Mouse (Mus musculus) macrophage (primary cell): ENCODE data around the gene Pgpep1. TPM values are rescaled to one million over a fixed set of nuclear protein-coding genes. Genes with fewer than 3 reads are reported as not detected.
A peak's percentile ranks its signal among the peaks of the same experiment; 100 is the strongest.

ENCODE experiments used
- H3K27ac ChIP-seq: fragments of 350-480 bp; formaldehyde crosslinking; 2 replicates; pipeline ENCODE4 v1.9.0; 2021
- H3K36me3 ChIP-seq: fragments of 350-480 bp; formaldehyde crosslinking; 2 replicates; pipeline ENCODE4 v1.9.0; 2021; ENCODE audit errors: inconsistent target
- H3K4me3 ChIP-seq: fragments of 350-480 bp; formaldehyde crosslinking; 2 replicates; pipeline ENCODE4 v1.9.0; 2021; ENCODE audit errors: inconsistent target
- H3K79me2 ChIP-seq: fragments of 350-480 bp; formaldehyde crosslinking; 2 replicates; pipeline ENCODE4 v1.9.0; 2021; ENCODE audit errors: inconsistent target
- WGBS: methylation state at CpG from one replicate; pipeline ENCODE4 v1.1.7; 2026; ENCODE audit warnings: inconsistent platforms; ENCODE audit not compliant: missing documents; 5-methylcytosine and 5-hydroxymethylcytosine counted together
- polyA plus RNA-seq: library from polyadenylated mRNA; stranded (reverse); fragments of 250-400 nt; gene quantifications from 3 replicates; pipeline ENCODE4 v1.2.4, GENCODE M21; 2018; ENCODE audit warnings: inconsistent platforms

Gene Pgpep1
- polyA plus RNA-seq, 1 experiment from 2014 or later, result 57.8 TPM

DNA sequence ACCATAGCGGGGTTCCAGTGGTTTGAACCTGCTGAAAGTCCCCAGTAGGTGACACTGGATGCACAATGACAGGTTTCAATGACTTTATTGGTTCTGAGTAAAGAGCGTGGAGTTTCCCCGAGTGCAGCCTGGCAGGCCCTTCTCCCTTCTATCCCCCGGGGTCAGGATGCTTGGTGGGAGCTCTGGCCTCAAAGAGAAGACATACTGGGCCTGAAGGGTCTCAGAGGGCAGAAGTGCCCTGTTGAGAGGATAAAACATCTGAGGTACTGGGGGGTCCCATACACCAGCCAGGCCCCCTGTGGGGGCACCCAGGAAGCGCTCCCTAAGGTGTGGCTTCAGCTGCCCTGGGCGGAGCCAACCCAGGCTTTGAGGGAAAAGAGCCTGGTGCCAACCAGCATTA is 13.8 kb downstream of the Pgpep1 start:
- 85% methylated on average over 4 of the region's 6 CpGs for WGBS

DNA sequence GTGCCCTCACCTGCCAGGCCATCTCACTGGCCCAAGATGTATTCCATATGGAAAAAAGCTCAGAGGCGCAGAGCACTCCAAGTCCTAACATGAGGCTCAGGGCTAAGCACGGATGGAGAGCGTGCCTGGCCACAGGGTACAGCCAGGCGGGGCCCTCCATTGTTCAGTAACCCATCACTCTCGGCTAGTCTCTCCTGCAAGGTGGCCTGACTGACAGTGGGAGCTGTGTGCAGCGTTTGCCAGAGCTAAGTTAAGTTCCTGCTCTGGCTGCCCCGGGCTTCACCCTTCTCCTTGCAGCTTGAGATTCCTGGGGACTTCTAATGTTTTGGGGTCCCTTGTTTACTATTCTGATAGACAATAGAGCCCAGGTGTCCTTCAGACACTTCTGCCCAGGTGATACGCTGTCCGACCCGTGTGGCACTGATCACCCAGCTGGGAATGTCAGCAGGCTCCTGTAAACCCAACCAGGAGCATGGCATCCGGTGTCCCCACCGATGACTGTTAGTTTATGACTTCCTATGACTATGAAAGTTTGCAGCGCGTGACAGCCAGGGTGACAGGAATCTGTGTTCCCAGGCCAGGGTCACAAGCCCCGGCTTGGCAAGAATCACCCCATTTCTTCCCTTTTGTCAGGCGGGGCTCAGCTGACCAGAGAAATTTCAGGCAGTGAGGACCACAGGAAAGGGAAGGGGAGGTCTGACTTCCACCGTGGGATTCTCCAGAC is 14.5 kb downstream of the Pgpep1 start:
- H3K27ac ChIP-seq, result peak overlapping the region; percentile 98
- 24% methylated on average over 17 of the region's 17 CpGs for WGBS
- no peaks in the 10 kb centered on the region; the same call in 1 of the 2 replicates for H3K36me3 ChIP-seq
- H3K79me2 ChIP-seq, result peaks cover 4% of the 10 kb centered on the region; the same call in 1 of the 2 replicates
- H3K4me3 ChIP-seq, result no peak overlapping the region

More for the DNA sequence above, 13.8 kb downstream of the Pgpep1 start:
- no peaks in the 10 kb centered on the region; the same call in 1 of the 2 replicates for H3K36me3 ChIP-seq
- no peak overlapping the region for H3K4me3 ChIP-seq
- peak overlapping the region; percentile 98 for H3K27ac ChIP-seq
- H3K79me2 ChIP-seq, result peaks cover 4% of the 10 kb centered on the region; the same call in 1 of the 2 replicates

DNA sequence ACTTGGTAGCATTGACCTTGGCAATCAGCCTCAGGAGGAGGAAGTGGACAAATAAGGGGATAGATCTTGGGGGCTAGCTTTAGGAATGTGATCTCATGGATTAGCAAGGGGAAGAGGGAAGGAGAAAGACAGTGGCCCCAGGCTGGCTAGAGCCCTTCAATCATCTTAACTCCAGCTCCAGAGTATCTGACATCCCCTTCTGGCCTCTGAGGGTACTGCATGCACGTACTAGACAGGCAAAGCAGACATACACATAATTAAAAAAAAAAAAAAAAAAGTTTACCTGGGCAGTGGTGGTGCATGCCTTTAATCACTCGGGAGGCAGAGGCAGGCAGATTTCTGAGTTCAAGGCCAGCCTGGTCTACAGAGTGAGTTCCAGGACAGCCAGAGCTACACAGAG is 16.1 kb downstream of the Pgpep1 start:
- H3K79me2 ChIP-seq, result no peaks in the 10 kb centered on the region; the same call in 1 of the 2 replicates
- WGBS, result 94% methylated on average over 2 of the region's 2 CpGs
- peak overlapping the region; percentile 98 for H3K27ac ChIP-seq
- H3K36me3 ChIP-seq, result no peaks in the 10 kb centered on the region
- H3K4me3 ChIP-seq, result no peak overlapping the region

DNA sequence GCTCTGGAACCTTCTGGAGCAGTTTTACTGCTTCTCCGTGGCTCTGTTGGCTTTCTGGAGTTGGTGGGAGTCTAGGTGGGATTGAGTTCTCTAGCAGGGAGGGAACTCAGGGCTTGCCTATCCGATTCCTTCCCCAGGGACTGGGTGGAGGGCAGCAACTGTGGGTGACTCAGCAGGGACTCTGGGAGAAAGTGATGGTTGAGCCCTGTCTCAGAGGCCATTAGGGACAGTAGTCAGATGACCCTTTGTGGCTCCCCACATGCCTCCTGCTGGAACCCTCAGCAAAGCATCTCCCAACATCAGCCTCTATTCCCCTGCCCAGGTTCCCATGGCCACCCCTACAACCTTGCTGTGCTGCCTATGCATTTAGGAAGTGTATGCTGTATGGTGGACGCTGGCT is 17.2 kb downstream of the Pgpep1 start:
- H3K79me2 ChIP-seq, result no peaks in the 10 kb centered on the region; the same call in 1 of the 2 replicates
- H3K36me3 ChIP-seq, result no peaks in the 10 kb centered on the region
- peak overlapping the region; percentile 31; the same call in 1 of the 2 replicates for H3K27ac ChIP-seq
- WGBS, result 91% methylated on average over 3 of the region's 3 CpGs
- H3K4me3 ChIP-seq, result no peak overlapping the region

DNA sequence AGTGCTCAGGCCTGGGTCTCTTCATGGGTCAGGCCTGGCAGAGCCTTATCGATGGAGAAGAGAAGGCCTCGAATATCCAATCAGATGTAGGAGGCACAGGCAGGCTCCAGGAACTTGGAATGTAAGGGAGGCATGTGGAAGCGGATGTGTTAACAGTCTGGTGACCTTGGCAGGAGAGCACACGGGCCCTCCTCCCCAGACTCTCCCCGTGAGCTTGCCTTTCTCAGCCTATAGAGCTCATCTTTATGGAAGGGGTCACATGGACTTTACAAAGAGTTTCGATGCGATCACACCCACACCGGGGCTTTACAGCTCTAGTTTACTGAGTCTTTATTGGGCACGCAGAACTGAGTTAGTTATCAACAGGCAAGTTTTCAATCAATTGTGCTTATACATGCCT is 21.4 kb downstream of the Pgpep1 start:
- H3K36me3 ChIP-seq, result no peaks in the 10 kb centered on the region
- H3K27ac ChIP-seq, result no peak overlapping the region
- 94% methylated on average over 9 of the region's 9 CpGs for WGBS

DNA sequence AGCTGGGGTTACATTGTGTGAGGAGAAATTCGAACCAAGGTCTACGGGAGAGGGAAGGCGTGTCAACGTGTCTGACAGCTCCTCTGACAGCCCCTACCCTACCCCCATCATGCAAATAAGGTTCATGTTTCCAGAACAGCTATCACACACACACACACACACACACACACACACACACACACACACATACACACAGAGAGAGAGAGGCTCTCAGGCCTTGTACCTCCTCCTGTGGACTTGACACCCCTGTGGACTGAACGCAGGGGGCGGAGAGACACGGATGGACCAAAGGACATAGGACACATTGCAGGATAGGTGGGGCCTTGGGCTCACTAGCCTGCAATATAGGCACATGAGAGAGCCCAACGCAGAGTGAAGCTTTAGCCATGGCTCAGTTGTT is 23.4 kb downstream of the Pgpep1 start:
- 83% methylated on average over 8 of the region's 8 CpGs for WGBS
- Histone ChIP-seq H3K36me3 (no peaks in the 10 kb centered on the region), H3K79me2 (no peaks in the 10 kb centered on the region), H3K4me3 (no peak overlapping the region), H3K27ac (peak overlapping the region; percentile 97; the same call in 1 of the 2 replicates)

More for the DNA sequence above, 21.4 kb downstream of the Pgpep1 start:
- no peaks in the 10 kb centered on the region for H3K79me2 ChIP-seq
- no peak overlapping the region for H3K4me3 ChIP-seq

DNA sequence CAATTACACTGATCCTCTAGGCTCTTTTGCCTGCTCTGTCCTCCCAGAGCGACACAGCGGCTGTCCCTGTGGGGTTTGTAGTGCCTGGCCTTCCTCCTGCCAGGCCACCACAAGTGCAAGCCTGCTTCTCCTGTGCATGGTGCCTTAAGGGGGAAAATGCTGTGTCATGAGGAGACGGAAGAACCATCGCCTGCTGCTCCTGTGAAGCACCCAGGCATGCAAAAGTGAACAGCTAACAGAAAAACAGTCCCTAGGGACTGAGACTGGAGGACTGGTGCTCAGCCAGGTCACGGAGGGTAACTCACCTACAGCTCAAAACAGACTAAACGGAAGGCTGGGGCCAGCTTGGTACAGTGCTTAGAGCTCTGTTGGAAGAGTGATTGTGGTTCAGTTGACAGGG is 24.7 kb downstream of the Pgpep1 start:
- H3K27ac ChIP-seq, result peak overlapping the region; percentile 97
- H3K36me3 ChIP-seq, result no peaks in the 10 kb centered on the region
- H3K79me2 ChIP-seq, result peaks cover 7% of the 10 kb centered on the region
- H3K4me3 ChIP-seq, result no peak overlapping the region
- 7% methylated on average over 6 of the region's 6 CpGs for WGBS

DNA sequence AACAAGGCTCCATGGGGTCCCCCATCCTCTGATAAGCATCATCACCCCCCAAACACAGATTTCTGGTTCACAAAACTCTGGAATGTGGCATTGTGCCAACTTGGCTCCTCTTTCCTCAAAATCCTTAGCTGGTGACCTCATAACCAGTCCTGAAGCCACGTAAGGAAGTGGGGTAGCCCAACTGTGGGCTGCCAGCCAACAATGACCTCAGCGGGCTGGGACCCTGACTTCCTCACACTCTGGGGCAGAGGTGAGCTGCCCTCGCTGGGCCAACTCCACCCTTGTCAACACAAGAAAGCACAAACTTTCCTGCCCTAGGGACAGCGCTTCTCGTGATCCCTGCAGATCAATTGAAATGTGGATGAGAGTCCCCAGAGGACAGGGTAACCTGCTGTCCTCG is 26.1 kb downstream of the Pgpep1 start:
- Histone ChIP-seq H3K27ac (peak overlapping the region; percentile 97), H3K36me3 (no peaks in the 10 kb centered on the region), H3K79me2 (peaks cover 13% of the 10 kb centered on the region), H3K4me3 (no peak overlapping the region)
- 26% methylated on average over 6 of the region's 6 CpGs for WGBS

DNA sequence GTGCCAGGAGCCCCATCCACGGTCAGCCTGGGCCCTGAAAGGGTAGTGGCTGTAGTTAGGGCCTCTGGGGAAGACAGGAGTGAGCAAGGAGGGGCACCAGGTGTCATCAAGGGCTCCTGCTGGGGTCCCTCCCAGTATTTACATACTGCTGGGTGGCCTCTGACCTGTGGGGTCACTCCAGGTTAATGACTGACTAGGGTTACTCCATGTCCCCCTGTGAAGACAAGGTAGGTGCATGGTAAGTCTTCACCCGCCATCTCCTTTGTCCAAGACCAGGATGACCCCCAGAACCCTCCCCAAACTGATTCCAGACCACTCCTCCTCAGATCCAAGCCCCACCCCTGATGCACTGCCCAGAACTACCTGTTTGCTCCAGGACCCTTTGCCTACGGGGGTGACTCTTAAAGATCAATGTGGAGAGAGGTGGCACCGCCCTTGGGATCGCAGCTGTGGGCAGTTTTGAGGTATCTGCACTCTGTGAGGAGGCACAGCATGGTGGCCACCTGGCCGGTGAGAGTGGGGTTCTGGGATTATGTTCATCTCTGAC is 27.8 kb downstream of the Pgpep1 start, which contains the start of gene Gdf15:
Gene Gdf15 (minus strand): TSS at position 111 of the 547 bp plus-strand sequence.
- H3K27ac ChIP-seq, result peak within 1 kb of the TSS; percentile 97
- no peaks in the 10 kb centered on the region for H3K36me3 ChIP-seq
- peaks cover 13% of the 10 kb centered on the region for H3K79me2 ChIP-seq
- peak within 1 kb of the TSS; percentile 98 for H3K4me3 ChIP-seq
- 94% methylated on average over 6 of the region's 6 CpGs for WGBS

DNA sequence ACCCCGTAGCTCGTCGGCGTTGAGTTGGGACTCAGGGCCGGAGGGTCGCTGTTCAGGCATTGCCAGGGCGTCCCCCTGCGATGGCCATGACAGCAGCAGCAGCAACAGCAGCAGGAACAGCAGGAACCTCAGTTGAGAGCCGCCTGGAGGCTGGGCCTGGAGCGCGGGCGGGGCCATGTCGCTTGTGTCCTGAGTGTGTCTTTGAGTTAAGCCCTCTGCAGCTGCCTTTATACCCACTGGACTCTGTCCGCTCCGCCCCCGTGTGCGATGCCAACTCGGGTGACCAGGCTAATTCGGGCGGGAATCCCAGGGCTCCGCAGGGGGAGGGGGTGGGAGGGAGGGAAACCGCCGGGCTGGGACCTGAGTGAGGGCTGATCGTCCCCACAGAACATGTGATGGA is 28.8 kb downstream of the Pgpep1 start:
- Histone ChIP-seq H3K79me2 (peaks cover 13% of the 10 kb centered on the region), H3K36me3 (no peaks in the 10 kb centered on the region), H3K27ac (peak overlapping the region; percentile 97), H3K4me3 (peak overlapping the region; percentile 98)
- 10% methylated on average over 13 of the region's 24 CpGs for WGBS

DNA sequence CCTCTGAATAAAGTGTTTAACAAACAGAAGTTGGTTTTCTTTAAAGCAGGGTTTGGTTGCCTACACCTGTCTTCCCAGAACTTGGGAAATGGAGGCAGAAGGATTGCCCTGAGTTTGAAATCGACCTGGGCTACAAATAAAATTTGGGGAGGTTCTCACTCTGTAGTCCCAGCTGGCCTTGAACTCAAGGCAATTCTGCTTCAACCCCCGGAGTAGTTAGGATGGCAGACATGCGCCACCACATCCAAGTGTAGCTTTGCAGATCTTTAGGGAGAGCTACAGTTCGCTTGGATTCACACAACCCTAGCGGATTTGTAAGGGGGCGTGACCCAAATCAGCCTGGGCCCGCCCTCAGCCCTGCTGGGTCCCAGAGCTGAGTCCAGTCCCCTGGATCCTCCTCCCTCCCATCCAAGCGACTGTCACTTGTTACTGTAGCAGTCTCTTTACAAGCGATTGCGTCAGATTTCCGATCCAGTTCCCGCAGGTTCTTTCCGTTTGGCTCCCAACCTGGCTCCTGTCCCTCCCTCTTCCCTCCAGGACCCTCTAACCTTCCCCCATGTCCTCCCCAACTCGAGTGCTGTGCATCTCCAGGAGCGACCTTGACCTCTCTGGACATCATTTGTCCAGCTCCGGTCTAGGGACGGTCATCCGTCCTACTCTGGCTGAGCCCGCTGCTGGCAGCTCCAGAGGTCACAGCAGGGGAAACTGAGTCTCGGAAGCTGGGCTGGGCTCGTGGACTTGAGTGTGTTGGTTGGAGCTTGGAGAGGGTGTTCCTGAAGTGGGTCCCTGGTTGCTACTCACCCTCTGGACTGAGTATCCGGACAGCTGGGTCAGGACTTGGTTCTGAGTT is 29.4 kb downstream of the Pgpep1 start:
- H3K79me2 ChIP-seq, result peaks cover 13% of the 10 kb centered on the region
- H3K4me3 ChIP-seq, result peak overlapping the region; percentile 98
- no peaks in the 10 kb centered on the region for H3K36me3 ChIP-seq
- H3K27ac ChIP-seq, result peak overlapping the region; percentile 97
- 17% methylated on average over 22 of the region's 22 CpGs for WGBS

DNA sequence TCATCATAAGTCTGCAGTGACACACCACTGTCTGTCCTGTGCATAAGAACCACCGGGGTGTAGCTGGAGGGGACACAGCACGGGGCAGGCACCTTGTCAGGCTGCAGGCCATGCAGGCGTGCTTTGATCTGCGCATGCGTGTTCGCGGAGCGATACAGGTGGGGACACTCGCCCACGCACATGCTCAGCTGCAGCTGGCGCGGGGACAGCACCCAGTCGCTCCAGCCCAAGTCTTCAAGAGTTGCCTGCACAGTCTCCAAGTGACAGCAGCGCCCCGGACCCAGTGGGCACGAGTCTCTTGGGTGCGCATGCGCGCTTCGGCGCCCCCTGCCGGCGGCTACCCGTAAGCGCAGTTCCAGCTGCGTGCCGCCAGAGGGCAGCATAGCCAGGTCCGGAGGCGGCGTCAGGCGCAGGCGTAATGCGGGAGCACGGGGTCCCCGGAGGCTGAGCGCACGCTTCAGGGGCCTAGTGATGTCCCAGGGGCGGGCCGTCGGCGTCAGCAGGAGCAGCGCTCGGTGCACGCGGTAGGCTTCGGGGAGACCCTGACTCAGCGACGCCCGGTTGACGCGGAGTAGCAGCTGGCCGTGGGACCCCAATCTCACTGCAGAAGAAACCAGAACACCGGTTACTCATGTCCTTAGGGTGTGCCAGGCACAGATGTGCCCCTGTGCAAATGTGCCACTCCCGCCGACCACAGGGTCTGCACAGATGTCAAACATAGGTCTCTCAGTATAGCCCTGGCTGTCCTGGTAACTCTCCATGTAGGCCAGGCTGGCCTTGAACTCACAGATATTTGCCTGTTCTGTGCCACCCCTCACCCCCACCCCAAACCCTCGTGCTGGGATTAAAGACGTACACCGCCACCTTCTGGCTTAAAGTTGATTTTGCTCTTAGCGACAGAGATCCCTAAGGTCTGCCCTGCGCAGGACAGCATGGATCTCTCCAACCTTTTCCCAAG is 30.3 kb downstream of the Pgpep1 start:
- no peaks in the 10 kb centered on the region for H3K36me3 ChIP-seq
- peak overlapping the region; percentile 97 for H3K27ac ChIP-seq
- 1% methylated on average over 60 of the region's 60 CpGs for WGBS
- peaks cover 13% of the 10 kb centered on the region for H3K79me2 ChIP-seq
- peak overlapping the region; percentile 98 for H3K4me3 ChIP-seq

DNA sequence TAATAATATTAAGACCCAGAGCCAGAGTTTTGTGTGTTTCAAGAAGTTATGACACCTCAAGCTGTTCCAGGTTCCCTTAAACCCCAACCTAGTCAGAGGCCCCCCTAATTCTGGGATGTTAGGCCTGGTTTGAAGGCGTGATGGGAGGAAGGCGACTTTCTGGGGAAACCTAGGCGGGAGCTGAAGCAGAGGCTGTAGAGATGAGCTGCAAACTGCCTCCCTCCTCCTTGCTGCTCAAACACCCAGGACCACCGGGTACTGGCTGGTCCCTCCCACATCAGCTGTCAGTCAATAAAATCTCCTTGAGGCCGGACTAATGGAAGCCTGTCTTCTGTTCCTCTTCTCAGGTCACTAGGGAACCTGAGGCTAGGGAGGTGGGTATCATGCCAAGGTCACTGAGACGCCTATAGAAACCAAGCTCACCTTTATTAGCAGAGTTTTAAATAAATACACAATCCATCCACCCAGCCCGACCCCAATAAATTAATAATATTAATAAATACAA is 31.1 kb downstream of the Pgpep1 start:
- Histone ChIP-seq H3K79me2 (peaks cover 13% of the 10 kb centered on the region), H3K4me3 (peak overlapping the region; percentile 26), H3K36me3 (no peaks in the 10 kb centered on the region), H3K27ac (peak overlapping the region; percentile 34)
- 69% methylated on average over 7 of the region's 7 CpGs for WGBS
